Mouse (Mus musculus): Measurements from ENCODE around the gene Slit3. TPM values are rescaled to one million over a fixed set of nuclear protein-coding genes. Genes with fewer than 3 reads are reported as not detected.

The Slit3 gene
- polyA plus RNA-seq, 1 experiment from 2014 or later = 24.1 TPM

- no peak overlapping the region for H3K9ac ChIP-seq (ENCODE audit: low read depth, low read length)
- 70% methylated on average over 6 of the region's 6 CpGs for WGBS
Measured at GRCm38 (mm10) chr11:35535027-35535426, 414.0 kb downstream of the Slit3 start.

GRCm38 (mm10) chr11:35537128-35538088 lies 416.4 kb downstream of the Slit3 start:
- DNase-seq (ENCODE audit: low spot score) = no peak
- H3K4me2 ChIP-seq (ENCODE audit: low read depth, low read length) = no peak overlapping the region; the same call in 1 of the 2 replicates
- 43% methylated on average over 18 of the region's 18 CpGs for WGBS
- no peak for ATAC-seq (ENCODE audit: low read depth)
- H3K27ac ChIP-seq (replicated peaks; ENCODE audit: low read depth, low read length) = no peak overlapping the region
- no peaks in the 10 kb centered on the region for H3K9me3 ChIP-seq (ENCODE audit: control insufficient read depth, low read length)
- no peaks in the 10 kb centered on the region for H3K4me1 ChIP-seq (ENCODE audit: control insufficient read depth, insufficient read depth, low read length)
- H3K9ac ChIP-seq (ENCODE audit: low read depth, low read length) = no peak overlapping the region
- no peaks in the 10 kb centered on the region for H3K27me3 ChIP-seq (replicated peaks; ENCODE audit: control insufficient read depth, insufficient read depth, low read length)
- no peaks in the 10 kb centered on the region for H3K36me3 ChIP-seq (ENCODE audit: control insufficient read depth, insufficient read depth, low read length)
- H3K4me3 ChIP-seq (ENCODE audit: low read depth, low read length) = no peak overlapping the region

More at GRCm38 (mm10) chr11:35535027-35535426, 414.0 kb downstream of the Slit3 start:
- no peak overlapping the region for H3K4me2 ChIP-seq (ENCODE audit: low read depth, low read length)
- H3K36me3 ChIP-seq (ENCODE audit: control insufficient read depth, insufficient read depth, low read length) = no peaks in the 10 kb centered on the region
- no peak for ATAC-seq (ENCODE audit: low read depth)
- H3K4me3 ChIP-seq (ENCODE audit: low read depth, low read length) = no peak overlapping the region
- no peaks in the 10 kb centered on the region for H3K27me3 ChIP-seq (replicated peaks; ENCODE audit: control insufficient read depth, insufficient read depth, low read length)
- no peak overlapping the region for H3K27ac ChIP-seq (replicated peaks; ENCODE audit: low read depth, low read length)
- DNase-seq (ENCODE audit: low spot score) = no peak
- H3K9me3 ChIP-seq (ENCODE audit: control insufficient read depth, low read length) = no peaks in the 10 kb centered on the region
- no peaks in the 10 kb centered on the region for H3K4me1 ChIP-seq (ENCODE audit: control insufficient read depth, insufficient read depth, low read length)

GRCm38 (mm10) chr11:35542731-35543130 lies 421.7 kb downstream of the Slit3 start:
- no peak for DNase-seq (ENCODE audit: low spot score)
- Histone ChIP-seq H3K4me1 (ENCODE audit: control insufficient read depth, insufficient read depth, low read length) (no peaks in the 10 kb centered on the region), H3K27me3 (replicated peaks; ENCODE audit: control insufficient read depth, insufficient read depth, low read length) (no peaks in the 10 kb centered on the region), H3K9me3 (ENCODE audit: control insufficient read depth, low read length) (no peaks in the 10 kb centered on the region), H3K4me3 (ENCODE audit: low read depth, low read length) (no peak overlapping the region), H3K27ac (replicated peaks; ENCODE audit: low read depth, low read length) (no peak overlapping the region), H3K36me3 (ENCODE audit: control insufficient read depth, insufficient read depth, low read length) (no peaks in the 10 kb centered on the region), H3K4me2 (ENCODE audit: low read depth, low read length) (no peak overlapping the region), H3K9ac (ENCODE audit: low read depth, low read length) (no peak overlapping the region)
- ATAC-seq (ENCODE audit: low read depth) = no peak
- 92% methylated on average over 10 of the region's 10 CpGs for WGBS

- Histone ChIP-seq H3K27ac (replicated peaks; ENCODE audit: low read depth, low read length) (no peak overlapping the region), H3K36me3 (ENCODE audit: control insufficient read depth, insufficient read depth, low read length) (no peaks in the 10 kb centered on the region), H3K27me3 (replicated peaks; ENCODE audit: control insufficient read depth, insufficient read depth, low read length) (no peaks in the 10 kb centered on the region), H3K9ac (ENCODE audit: low read depth, low read length) (no peak overlapping the region), H3K9me3 (ENCODE audit: control insufficient read depth, low read length) (no peaks in the 10 kb centered on the region), H3K4me2 (ENCODE audit: low read depth, low read length) (peak overlapping the region; percentile 10; the same call in 1 of the 2 replicates), H3K4me1 (ENCODE audit: control insufficient read depth, insufficient read depth, low read length) (no peaks in the 10 kb centered on the region), H3K4me3 (ENCODE audit: low read depth, low read length) (no peak overlapping the region)
- WGBS = 42% methylated on average over 31 of the region's 31 CpGs
- peak; percentile 62; the same call in 1 of the 2 replicates for ATAC-seq (ENCODE audit: low read depth)
- no peak for DNase-seq (ENCODE audit: low spot score)
Measured at GRCm38 (mm10) chr11:35544112-35545064, 423.4 kb downstream of the Slit3 start.

- DNase-seq (ENCODE audit: low spot score) (no peak), ATAC-seq (ENCODE audit: low read depth) (no peak)
- Histone ChIP-seq H3K9ac (ENCODE audit: low read depth, low read length) (no peak overlapping the region), H3K36me3 (ENCODE audit: control insufficient read depth, insufficient read depth, low read length) (no peaks in the 10 kb centered on the region), H3K9me3 (ENCODE audit: control insufficient read depth, low read length) (no peaks in the 10 kb centered on the region), H3K27ac (replicated peaks; ENCODE audit: low read depth, low read length) (no peak overlapping the region), H3K4me1 (ENCODE audit: control insufficient read depth, insufficient read depth, low read length) (no peaks in the 10 kb centered on the region), H3K4me3 (ENCODE audit: low read depth, low read length) (no peak overlapping the region), H3K4me2 (ENCODE audit: low read depth, low read length) (no peak overlapping the region), H3K27me3 (replicated peaks; ENCODE audit: control insufficient read depth, insufficient read depth, low read length) (no peaks in the 10 kb centered on the region)
- 41% methylated on average over 7 of the region's 7 CpGs for WGBS
Measured at GRCm38 (mm10) chr11:35546081-35546822, 425.2 kb downstream of the Slit3 start.

GRCm38 (mm10) chr11:35550036-35550435 lies 429.0 kb downstream of the Slit3 start:
- Histone ChIP-seq H3K4me2 (ENCODE audit: low read depth, low read length) (no peak overlapping the region), H3K36me3 (ENCODE audit: control insufficient read depth, insufficient read depth, low read length) (no peaks in the 10 kb centered on the region), H3K9me3 (ENCODE audit: control insufficient read depth, low read length) (no peaks in the 10 kb centered on the region), H3K27me3 (replicated peaks; ENCODE audit: control insufficient read depth, insufficient read depth, low read length) (no peaks in the 10 kb centered on the region), H3K4me3 (ENCODE audit: low read depth, low read length) (no peak overlapping the region), H3K9ac (ENCODE audit: low read depth, low read length) (no peak overlapping the region), H3K27ac (replicated peaks; ENCODE audit: low read depth, low read length) (no peak overlapping the region), H3K4me1 (ENCODE audit: control insufficient read depth, insufficient read depth, low read length) (no peaks in the 10 kb centered on the region)
- ATAC-seq (ENCODE audit: low read depth) (no peak), DNase-seq (ENCODE audit: low spot score) (no peak)
- 89% methylated on average over 9 of the region's 9 CpGs for WGBS

- WGBS = 54% methylated on average over 11 of the region's 11 CpGs
- Histone ChIP-seq H3K27me3 (replicated peaks; ENCODE audit: control insufficient read depth, insufficient read depth, low read length) (no peaks in the 10 kb centered on the region), H3K4me3 (ENCODE audit: low read depth, low read length) (no peak overlapping the region), H3K4me1 (ENCODE audit: control insufficient read depth, insufficient read depth, low read length) (0 out of 2 replicates have a peak, but pooled peaks cover 3% of the 10 kb centered on the region), H3K36me3 (ENCODE audit: control insufficient read depth, insufficient read depth, low read length) (no peaks in the 10 kb centered on the region), H3K27ac (replicated peaks; ENCODE audit: low read depth, low read length) (no peak overlapping the region), H3K9me3 (ENCODE audit: control insufficient read depth, low read length) (no peaks in the 10 kb centered on the region), H3K4me2 (ENCODE audit: low read depth, low read length) (no peak overlapping the region), H3K9ac (ENCODE audit: low read depth, low read length) (no peak overlapping the region)
- DNase-seq (ENCODE audit: low spot score) (peak; percentile 44), ATAC-seq (ENCODE audit: low read depth) (peak; percentile 70; the same call in 1 of the 2 replicates)
Measured at GRCm38 (mm10) chr11:35556192-35556591, 435.2 kb downstream of the Slit3 start.

GRCm38 (mm10) chr11:35557476-35557875 lies 436.5 kb downstream of the Slit3 start:
- 0 out of 2 replicates have a peak, but pooled peaks cover 3% of the 10 kb centered on the region for H3K4me1 ChIP-seq (ENCODE audit: control insufficient read depth, insufficient read depth, low read length)
- 87% methylated on average over 8 of the region's 8 CpGs for WGBS
- no peaks in the 10 kb centered on the region for H3K27me3 ChIP-seq (replicated peaks; ENCODE audit: control insufficient read depth, insufficient read depth, low read length)
- no peaks in the 10 kb centered on the region for H3K36me3 ChIP-seq (ENCODE audit: control insufficient read depth, insufficient read depth, low read length)
- no peaks in the 10 kb centered on the region for H3K9me3 ChIP-seq (ENCODE audit: control insufficient read depth, low read length)
- H3K4me2 ChIP-seq (ENCODE audit: low read depth, low read length) = no peak overlapping the region
- ATAC-seq (ENCODE audit: low read depth) = no peak
- no peak overlapping the region for H3K4me3 ChIP-seq (ENCODE audit: low read depth, low read length)
- no peak overlapping the region for H3K27ac ChIP-seq (replicated peaks; ENCODE audit: low read depth, low read length)
- DNase-seq (ENCODE audit: low spot score) = no peak
- no peak overlapping the region for H3K9ac ChIP-seq (ENCODE audit: low read depth, low read length)
